Mouse (Mus musculus) erythroblast, embryonic 14.5 days (primary cell): ENCODE measurements around the gene Acsbg1. TPM values are rescaled to one million over a fixed set of nuclear protein-coding genes. Genes with fewer than 3 reads are reported as not detected.
"Not testable (repeated sequence)": the region's sequence is repeated elsewhere in the genome, so short reads cannot be mapped to it uniquely, and the experiment has no call there.

Experiments
- H3K27me3 ChIP-seq: 2 replicates; pipeline ENCODE4 v1.6.1; 2012; ENCODE audit warnings: inconsistent platforms; ENCODE audit not compliant: control insufficient read depth
- H3K36me3 ChIP-seq: 2 replicates; pipeline ENCODE4 v1.6.1; 2012; ENCODE audit warnings: mild to moderate bottlenecking, inconsistent platforms; ENCODE audit not compliant: control insufficient read depth
- H3K4me1 ChIP-seq: 2 replicates; pipeline ENCODE4 v1.6.1; 2012; ENCODE audit warnings: inconsistent platforms; ENCODE audit not compliant: control insufficient read depth
- H3K4me3 ChIP-seq: replicated peaks from 2 replicates; pipeline ENCODE3; 2012; ENCODE audit warnings: moderate library complexity, mild to moderate bottlenecking, inconsistent platforms
- H3K9me3 ChIP-seq: 2 replicates; pipeline ENCODE4 v1.6.1; 2012; ENCODE audit warnings: low read length, inconsistent platforms, mixed read lengths; ENCODE audit not compliant: control insufficient read depth
- GATA1 ChIP-seq: IDR thresholded peaks from 2 replicates; pipeline ENCODE4 v1.6.1; 2012; ENCODE audit warnings: low read length, inconsistent platforms, mixed read lengths
- TAL1 ChIP-seq: IDR thresholded peaks from 3 replicates; pipeline ENCODE4 v1.6.1; 2012; ENCODE audit warnings: low read length, inconsistent platforms, mixed read lengths
- polyA plus RNA-seq: library from polyadenylated mRNA; stranded (reverse); fragments of >175 nt; gene quantifications from 2 replicates; pipeline ENCODE4 v1.2.3, GENCODE M21; 2012

Acsbg1 gene
- polyA plus RNA-seq, 1 experiment = not detected

- Histone ChIP-seq H3K36me3 (peaks cover 55% of the 10 kb centered on the region), H3K4me1 (no peaks in the 10 kb centered on the region), H3K4me3 (no peak overlapping the region), H3K27me3 (no peaks in the 10 kb centered on the region), H3K9me3 (no peaks in the 10 kb centered on the region)
- TF ChIP-seq GATA1 = no peak
- TF ChIP-seq TAL1 = no peak
These were observed 57.5 kb downstream of the Acsbg1 start for GRCm38 (mm10) chr9:54604131-54604654.

DNA sequence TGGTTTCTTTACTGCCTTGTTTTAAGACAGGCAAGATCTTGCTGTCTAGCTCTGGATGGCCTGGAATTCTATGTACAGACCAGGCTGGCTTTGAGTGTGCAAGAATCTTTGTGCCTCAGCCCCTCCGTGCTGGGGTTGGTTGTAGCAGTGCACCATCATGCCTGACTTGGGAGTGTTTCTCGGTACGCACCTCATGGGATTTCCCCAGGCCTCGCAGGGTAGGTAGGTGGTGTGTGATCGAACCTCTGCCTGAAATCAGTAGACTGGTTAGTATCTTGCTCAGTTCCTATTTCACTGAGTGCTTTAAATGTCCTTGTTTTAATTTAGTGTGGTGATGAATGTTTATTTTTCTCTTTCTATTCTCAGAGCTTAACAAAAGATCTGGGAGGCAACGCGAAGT is 58.8 kb downstream of the Acsbg1 start:
- TF ChIP-seq GATA1 (no peak), TAL1 (no peak)
- H3K9me3 ChIP-seq = no peaks in the 10 kb centered on the region
- H3K36me3 ChIP-seq = peaks cover 68% of the 10 kb centered on the region
- H3K4me1 ChIP-seq = no peaks in the 10 kb centered on the region
- no peaks in the 10 kb centered on the region for H3K27me3 ChIP-seq
- no peak overlapping the region for H3K4me3 ChIP-seq

GRCm38 (mm10) chr9:54602386-54602785 is 59.3 kb downstream of the Acsbg1 start:
- peaks cover 73% of the 10 kb centered on the region for H3K36me3 ChIP-seq
- no peaks in the 10 kb centered on the region for H3K27me3 ChIP-seq
- no peaks in the 10 kb centered on the region for H3K4me1 ChIP-seq
- no peak for TF ChIP-seq TAL1
- TF ChIP-seq GATA1 = no peak
- no peaks in the 10 kb centered on the region for H3K9me3 ChIP-seq
- no peak overlapping the region for H3K4me3 ChIP-seq

- Histone ChIP-seq H3K4me3 (no peak overlapping the region), H3K27me3 (no peaks in the 10 kb centered on the region), H3K36me3 (peaks cover 92% of the 10 kb centered on the region), H3K9me3 (no peaks in the 10 kb centered on the region), H3K4me1 (no peaks in the 10 kb centered on the region)
- TF ChIP-seq TAL1 = no peak
- TF ChIP-seq GATA1 = no peak
These were observed 64.8 kb downstream of the Acsbg1 start for GRCm38 (mm10) chr9:54596752-54597465.

GRCm38 (mm10) chr9:54593652-54594051 is 68.0 kb downstream of the Acsbg1 start:
- H3K4me3 ChIP-seq, H3K9me3 ChIP-seq, H3K4me1 ChIP-seq, H3K27me3 ChIP-seq: not testable (repeated sequence)
- peaks cover 79% of the 10 kb centered on the region for H3K36me3 ChIP-seq

DNA sequence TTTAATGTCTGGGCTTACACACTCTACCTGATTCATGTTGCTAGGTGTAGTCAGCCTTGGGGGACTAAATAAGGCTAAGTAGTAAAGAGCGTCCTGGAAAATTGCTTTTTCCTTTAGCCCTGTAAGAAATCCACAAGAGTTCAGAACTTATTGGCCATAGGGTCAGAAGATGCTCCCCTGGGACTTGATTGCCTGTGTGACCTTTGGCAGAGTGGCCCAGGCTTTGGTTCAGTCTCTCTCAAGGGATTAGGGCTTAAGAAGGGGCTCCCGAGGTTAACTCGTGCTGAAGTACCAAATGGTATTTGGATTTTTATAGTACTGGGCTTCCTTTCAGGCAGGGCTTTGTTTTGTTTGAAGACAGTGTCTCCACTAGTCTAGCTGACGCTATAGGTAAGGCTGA is 73.8 kb downstream of the Acsbg1 start:
- Histone ChIP-seq H3K4me3 (peak overlapping the region; percentile 97), H3K4me1 (peaks cover 42% of the 10 kb centered on the region), H3K36me3 (peaks cover 26% of the 10 kb centered on the region), H3K9me3 (no peaks in the 10 kb centered on the region), H3K27me3 (no peaks in the 10 kb centered on the region)
- no peak for TF ChIP-seq TAL1
- no peak for TF ChIP-seq GATA1

- H3K27me3 ChIP-seq = no peaks in the 10 kb centered on the region
- H3K9me3 ChIP-seq = no peaks in the 10 kb centered on the region
- no peak for TF ChIP-seq TAL1
- TF ChIP-seq GATA1 = no peak
- peaks cover 15% of the 10 kb centered on the region for H3K36me3 ChIP-seq
- H3K4me3 ChIP-seq = peak within 1 kb of the TSS; percentile 97
- H3K4me1 ChIP-seq = peaks cover 42% of the 10 kb centered on the region
These were observed 75.2 kb downstream of the Acsbg1 start, which contains the start of gene Idh3a for GRCm38 (mm10) chr9:54586199-54587061. Gene Idh3a (plus strand): TSS chr9:54586334.

GRCm38 (mm10) chr9:54585839-54586198 is 75.9 kb downstream of the Acsbg1 start:
- Histone ChIP-seq H3K9me3 (no peaks in the 10 kb centered on the region), H3K27me3 (no peaks in the 10 kb centered on the region), H3K4me3 (peak overlapping the region; percentile 97), H3K4me1 (peaks cover 42% of the 10 kb centered on the region), H3K36me3 (peaks cover 11% of the 10 kb centered on the region)
- TF ChIP-seq TAL1 (no peak), GATA1 (no peak)

GRCm38 (mm10) chr9:54584127-54584526 is 77.5 kb downstream of the Acsbg1 start:
- not testable (repeated sequence) for H3K4me3 ChIP-seq, H3K9me3 ChIP-seq, H3K27me3 ChIP-seq, H3K36me3 ChIP-seq
- H3K4me1 ChIP-seq = peaks cover 42% of the 10 kb centered on the region
